30 mouse cellular contexts compared by ENCODE assay signal in the genomic region with DNA sequence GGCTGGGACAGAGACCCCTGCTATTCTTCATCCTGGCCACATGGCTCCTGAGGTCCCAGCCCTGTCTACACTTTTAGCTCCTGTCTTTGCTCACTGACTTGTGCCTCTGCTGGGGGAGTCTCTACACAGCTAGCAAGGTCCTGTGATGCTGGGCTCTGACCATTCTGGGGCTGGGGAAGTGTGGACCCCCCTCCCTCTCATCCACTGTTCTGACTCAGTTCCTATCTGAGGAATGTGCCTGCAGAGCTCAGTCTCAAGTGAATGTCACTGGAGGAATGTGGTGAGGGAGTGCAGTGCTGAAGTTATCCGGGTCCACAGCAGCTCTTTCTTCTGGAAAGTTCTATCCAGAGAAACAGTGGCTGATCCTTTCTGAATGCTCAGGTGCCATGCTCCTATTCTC. TPM values are rescaled to one million over a fixed set of nuclear protein-coding genes. Genes with fewer than 3 reads are reported as not detected.
DNase-seq lines count a peak whose midpoint lies in the region; ATAC-seq lines count a peak whose summit lies in the region.
"Had no signal": no experiment of that assay in that cellular context is flagged by ENCODE, and none has a peak within 500 bp of the region (broad histone marks: within the 10 kb centered on the region; RNA-seq: fewer than 3 reads in every experiment).

No protein-coding gene starts in this region.

- ATAC-seq in heart, embryonic 11.5 days (replicated peaks; ENCODE audit: insufficient number of reproducible peaks, low FRiP score, low TSS enrichment): peak; percentile 81
- ATAC-seq in heart, embryonic 16.5 days (replicated peaks; ENCODE audit: extremely low read depth, insufficient read depth, low FRiP score): peak; percentile 93
- peak; percentile 30; the same call in 1 of the 2 replicates for ATAC-seq in lung, embryonic 16.5 days (ENCODE audit: low read depth)
- ATAC-seq: forebrain, embryonic 16.5 days; inflammation-experienced regulatory T-cells, adult 6 months had no signal

- no peaks in the 10 kb centered on the region for H3K36me3 ChIP-seq in heart, embryonic 11.5 days (ENCODE audit: control insufficient read depth, insufficient read depth, low read length)
- H3K36me3 ChIP-seq in heart, embryonic 16.5 days (ENCODE audit: control insufficient read depth, insufficient read depth): no peaks in the 10 kb centered on the region
- H3K36me3 ChIP-seq in lung, embryonic 16.5 days (ENCODE audit: control insufficient read depth, insufficient read depth, low read length): no peaks in the 10 kb centered on the region
- H3K36me3 ChIP-seq: hindbrain, embryonic 10.5 days; hindbrain, embryonic 15.5 days; limb, embryonic 13.5 days; lung, embryonic 15.5 days; midbrain, embryonic 12.5 days; neural tube, embryonic 12.5 days had no signal

- H3K9ac ChIP-seq in heart, embryonic 11.5 days (ENCODE audit: low read depth, low read length): no peak overlapping the region
- H3K9ac ChIP-seq in heart, embryonic 16.5 days (ENCODE audit: low read length): no peak overlapping the region
- H3K9ac ChIP-seq in lung, embryonic 16.5 days (ENCODE audit: low read length): no peak overlapping the region
- H3K9ac ChIP-seq: hindbrain, embryonic 15.5 days; limb, embryonic 13.5 days; lung, embryonic 15.5 days; midbrain, embryonic 12.5 days; neural tube, embryonic 12.5 days had no signal

- WGBS in heart, embryonic 11.5 days (ENCODE audit: insufficient replicate concordance): 14% methylated on average over 1 of the region's 1 CpGs
- 7% methylated on average over 1 of the region's 1 CpGs for WGBS in heart, embryonic 16.5 days
- WGBS in lung, embryonic 16.5 days: 9% methylated on average over 1 of the region's 1 CpGs

- peaks cover 41% of the 10 kb centered on the region for H3K4me1 ChIP-seq in heart, embryonic 11.5 days (ENCODE audit: control insufficient read depth, insufficient read depth, low read length)
- peaks cover 18% of the 10 kb centered on the region for H3K4me1 ChIP-seq in heart, embryonic 16.5 days (ENCODE audit: control insufficient read depth, insufficient read depth, low read length)
- no peaks in the 10 kb centered on the region for H3K4me1 ChIP-seq in lung, embryonic 16.5 days (replicated peaks; ENCODE audit: control insufficient read depth, insufficient read depth, low read length)

- intact Hi-C loops in heart, postnatal 25 days (cut with DNase I): no loop called here

- no peak overlapping the region; the same call in 1 of the 2 replicates for H3K4me2 ChIP-seq in heart, embryonic 11.5 days
- H3K4me2 ChIP-seq in heart, embryonic 16.5 days (ENCODE audit: low read depth, low read length): no peak overlapping the region
- no peak overlapping the region for H3K4me2 ChIP-seq in lung, embryonic 16.5 days (ENCODE audit: low read depth, low read length)
- H3K4me2 ChIP-seq: hindbrain, embryonic 15.5 days; limb, embryonic 13.5 days; liver, embryonic 11.5 days; lung, embryonic 15.5 days; midbrain, embryonic 12.5 days; neural tube, embryonic 12.5 days had no signal

- no peaks in the 10 kb centered on the region for H3K27me3 ChIP-seq in heart, embryonic 11.5 days (ENCODE audit: control insufficient read depth, insufficient read depth, low read length)
- no peaks in the 10 kb centered on the region for H3K27me3 ChIP-seq in heart, embryonic 16.5 days (ENCODE audit: control insufficient read depth, insufficient read depth, low read length)
- no peaks in the 10 kb centered on the region for H3K27me3 ChIP-seq in lung, embryonic 16.5 days (ENCODE audit: control insufficient read depth, insufficient read depth, low read depth, low read length)
- H3K27me3 ChIP-seq: hindbrain, embryonic 15.5 days; limb, embryonic 13.5 days; lung, embryonic 15.5 days; neural tube, embryonic 12.5 days had no signal

- H3K4me3 ChIP-seq in heart, embryonic 11.5 days (ENCODE audit: low read depth, low read length): no peak overlapping the region
- H3K4me3 ChIP-seq in heart, embryonic 16.5 days (ENCODE audit: low read length): no peak overlapping the region
- H3K4me3 ChIP-seq in lung, embryonic 16.5 days (ENCODE audit: low read length): no peak overlapping the region
- H3K4me3 ChIP-seq: erythroblast, embryonic 14.5 days; gastrocnemius, adult 2 months; hindbrain, embryonic 10.5 days; hindbrain, embryonic 15.5 days; layer of hippocampus, adult 2 months; limb, embryonic 13.5 days; lung, embryonic 15.5 days; midbrain, embryonic 12.5 days; myocyte; neural tube, embryonic 12.5 days had no signal

- no peak for DNase-seq in heart, postnatal 25 days (ENCODE audit: low spot score)
- DNase-seq in heart, adult 8-10 months (ENCODE audit: low spot score): no peak
- DNase-seq in lung, postnatal 25 days (ENCODE audit: low spot score): no peak
- DNase-seq in Muller cell, postnatal 12 days (ENCODE audit: inconsistent ontology term): peak; percentile 66
- DNase-seq in layer of hippocampus, postnatal 14 days (ENCODE audit: low spot score in 2 of 2): no peak
- DNase-seq: adrenal gland, adult 2 months; adrenal gland, postnatal 36 days; cerebellum, adult 18-20 months; gastrocnemius, adult 2 months; gastrocnemius, postnatal 36 days; kidney, adult 11 months; kidney, postnatal 36 days; thymus, adult 18-20 months; thymus, postnatal 25 days had no signal

- no peaks in the 10 kb centered on the region for H3K9me3 ChIP-seq in heart, embryonic 11.5 days (replicated peaks; ENCODE audit: control insufficient read depth, low read length)
- no peaks in the 10 kb centered on the region for H3K9me3 ChIP-seq in heart, embryonic 16.5 days (replicated peaks; ENCODE audit: control insufficient read depth, low read length)
- no peaks in the 10 kb centered on the region for H3K9me3 ChIP-seq in lung, embryonic 16.5 days (ENCODE audit: control insufficient read depth, low read length)
- H3K9me3 ChIP-seq: hindbrain, embryonic 10.5 days; hindbrain, embryonic 15.5 days; limb, embryonic 13.5 days; lung, embryonic 15.5 days; midbrain, embryonic 12.5 days; neural tube, embryonic 12.5 days had no signal

- H3K27ac ChIP-seq in heart, embryonic 11.5 days (ENCODE audit: low read depth, low read length): peak overlapping the region; percentile 82
- H3K27ac ChIP-seq in heart, embryonic 16.5 days (ENCODE audit: low read length): peak overlapping the region; percentile 76
- no peak overlapping the region for H3K27ac ChIP-seq in lung, embryonic 16.5 days (ENCODE audit: low read length)
- H3K27ac ChIP-seq: gastrocnemius, adult 2 months; hindbrain, embryonic 10.5 days; hindbrain, embryonic 15.5 days; layer of hippocampus, adult 2 months; limb, embryonic 13.5 days; lung, embryonic 15.5 days; midbrain, embryonic 12.5 days; neural tube, embryonic 12.5 days; stomach, postnatal 0 days had no signal

RNA-seq across cellular contexts. Expression of gene Rxra, which starts 39.4 kb away (rescaled TPM):
- polyA plus RNA-seq in heart, embryonic 11.5 days (2014; fragmentation: Nextera tagmentation; extraction: Ambion mirVana): 4.2 and 5.2 TPM in 2 replicates
- 10 to 100 TPM; 41.5 to 45.9 TPM for total RNA-seq in heart, postnatal 25 days (2021)
- polyA plus RNA-seq in heart, embryonic 16.5 days (2015; fragmentation: Nextera tagmentation; extraction: Ambion mirVana): 6.6 and 8.4 TPM in 2 replicates
- 10 to 100 TPM; 50.5 to 61.2 (median 56.9) TPM for total RNA-seq in heart, adult 8-10 months (2022)
- polyA plus RNA-seq in lung, embryonic 16.5 days (2015; fragmentation: Nextera tagmentation; extraction: Ambion mirVana): 11.3 TPM in 2 replicates
- 10 to 100 TPM; 19.4 to 21.0 TPM for total RNA-seq in layer of hippocampus, postnatal 14 days (2021)

Comparison
In these comparisons a context has a peak if more than half of its experiments do, and no peak if none do; other contexts are left out.
1. ATAC-seq: peak in every context shown above with its lines; median percentile 93 in heart, embryonic 16.5 days; 81 in heart, embryonic 11.5 days; 30 in lung, embryonic 16.5 days.